Mouse (Mus musculus): Measurements from ENCODE around the gene Dnhd1.
"Not testable (repeated sequence)": the region's sequence is repeated elsewhere in the genome, so short reads cannot be mapped to it uniquely, and the experiment has no call there.

Dnhd1 gene

DNA sequence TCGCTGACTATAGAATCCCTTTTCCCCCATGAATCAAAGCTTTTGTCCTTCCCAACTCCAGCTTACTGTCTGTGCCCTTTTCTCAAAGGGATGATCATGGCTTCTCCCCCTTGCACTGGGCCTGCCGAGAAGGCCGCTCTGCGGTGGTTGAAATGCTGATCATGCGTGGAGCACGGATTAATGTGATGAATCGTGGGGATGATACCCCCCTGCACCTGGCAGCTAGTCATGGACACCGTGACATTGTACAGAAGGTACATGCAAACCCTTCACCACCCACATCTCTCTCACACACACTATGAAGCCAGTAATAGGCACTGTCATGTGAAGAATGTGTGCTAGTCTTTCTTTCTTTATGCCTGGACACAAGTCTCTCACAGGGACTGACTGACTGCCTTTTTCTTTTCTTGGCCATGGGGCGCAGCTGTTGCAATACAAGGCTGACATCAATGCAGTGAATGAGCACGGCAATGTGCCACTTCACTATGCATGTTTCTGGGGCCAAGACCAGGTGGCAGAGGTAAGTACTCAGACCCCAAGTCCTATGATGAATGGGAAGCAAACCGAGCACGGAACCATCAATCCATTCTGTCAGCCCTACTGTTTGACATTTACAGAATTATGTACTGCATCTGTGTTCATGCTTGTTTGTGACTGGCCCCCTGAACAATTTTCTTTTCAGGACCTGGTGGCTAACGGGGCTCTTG, 89.6 kb downstream of the Dnhd1 start:
- peak in 1 of 2 experiments; percentile 49 for DNase-seq (ENCODE audit: low spot score in 2 of 2)

DNA sequence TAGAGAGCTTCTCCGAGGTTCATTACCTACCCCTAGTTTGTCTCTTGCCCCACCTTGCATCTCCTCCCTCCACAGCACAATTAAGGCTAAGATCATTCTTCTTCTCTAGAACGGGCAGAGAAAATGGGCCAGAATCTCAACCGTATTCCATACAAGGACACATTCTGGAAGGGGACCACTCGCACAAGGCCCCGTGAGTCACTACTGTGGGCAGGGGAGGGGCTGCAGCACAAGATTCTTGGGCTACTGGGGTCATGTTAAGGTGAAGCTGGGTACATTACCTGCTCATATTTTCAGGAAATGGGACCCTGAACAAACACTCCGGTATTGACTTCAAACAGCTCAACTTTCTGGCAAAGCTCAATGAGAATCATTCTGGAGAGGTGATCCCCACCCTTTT, 90.2 kb downstream of the Dnhd1 start:
- peak in 1 of 2 experiments; percentile 48 for DNase-seq (ENCODE audit: low spot score in 2 of 2)

DNA sequence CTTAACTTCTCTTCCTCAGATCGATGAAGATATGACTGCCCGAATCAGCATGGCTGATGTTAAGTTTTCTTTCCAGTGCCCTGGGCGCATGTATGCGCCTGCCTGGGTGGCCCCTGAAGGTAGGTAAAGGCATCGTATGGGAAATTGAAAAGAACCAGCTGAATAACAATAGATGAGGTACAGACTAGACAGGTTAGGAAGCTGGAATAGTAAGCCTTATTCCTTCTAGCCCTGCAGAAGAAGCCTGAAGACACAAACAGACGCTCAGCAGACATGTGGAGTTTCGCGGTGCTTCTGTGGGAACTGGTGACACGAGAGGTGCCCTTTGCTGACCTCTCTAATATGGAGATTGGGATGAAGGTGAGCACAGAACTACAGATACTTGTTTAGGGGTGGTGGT, 91.4 kb downstream of the Dnhd1 start:
- no peak for DNase-seq (ENCODE audit: low spot score in 2 of 2)

DNA sequence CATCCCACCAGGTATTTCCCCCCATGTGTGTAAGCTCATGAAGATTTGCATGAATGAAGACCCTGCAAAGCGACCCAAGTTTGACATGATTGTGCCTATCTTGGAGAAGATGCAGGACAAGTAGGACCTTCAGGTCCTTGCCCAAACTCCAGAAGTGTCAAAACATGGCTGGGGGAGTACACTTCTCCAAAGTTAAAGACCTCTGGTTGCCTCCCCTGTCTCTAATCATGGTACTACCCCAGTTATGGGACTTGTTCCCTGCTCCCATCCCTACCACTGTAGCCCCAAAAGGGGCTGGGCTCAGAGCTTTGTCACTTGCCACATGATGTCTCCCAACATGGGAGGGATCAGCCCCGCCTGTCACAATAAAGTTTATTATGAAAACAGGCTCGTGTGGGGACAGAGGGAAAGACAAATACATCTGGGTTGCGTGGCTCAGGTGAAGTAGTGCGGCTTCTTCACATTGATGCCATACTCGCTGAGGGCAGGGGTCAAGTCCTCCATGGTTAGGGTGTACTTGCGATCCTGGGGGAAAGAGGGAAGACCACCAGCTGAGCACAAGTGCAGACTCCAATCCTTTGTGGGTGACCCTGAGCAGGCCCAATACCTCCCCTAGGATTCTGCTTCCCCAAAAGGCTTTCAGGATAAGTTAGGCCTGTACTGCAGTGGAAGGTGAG, 92.0 kb downstream of the Dnhd1 start:
- DNase-seq (ENCODE audit: low spot score in 2 of 2) = not testable (repeated sequence)

DNA sequence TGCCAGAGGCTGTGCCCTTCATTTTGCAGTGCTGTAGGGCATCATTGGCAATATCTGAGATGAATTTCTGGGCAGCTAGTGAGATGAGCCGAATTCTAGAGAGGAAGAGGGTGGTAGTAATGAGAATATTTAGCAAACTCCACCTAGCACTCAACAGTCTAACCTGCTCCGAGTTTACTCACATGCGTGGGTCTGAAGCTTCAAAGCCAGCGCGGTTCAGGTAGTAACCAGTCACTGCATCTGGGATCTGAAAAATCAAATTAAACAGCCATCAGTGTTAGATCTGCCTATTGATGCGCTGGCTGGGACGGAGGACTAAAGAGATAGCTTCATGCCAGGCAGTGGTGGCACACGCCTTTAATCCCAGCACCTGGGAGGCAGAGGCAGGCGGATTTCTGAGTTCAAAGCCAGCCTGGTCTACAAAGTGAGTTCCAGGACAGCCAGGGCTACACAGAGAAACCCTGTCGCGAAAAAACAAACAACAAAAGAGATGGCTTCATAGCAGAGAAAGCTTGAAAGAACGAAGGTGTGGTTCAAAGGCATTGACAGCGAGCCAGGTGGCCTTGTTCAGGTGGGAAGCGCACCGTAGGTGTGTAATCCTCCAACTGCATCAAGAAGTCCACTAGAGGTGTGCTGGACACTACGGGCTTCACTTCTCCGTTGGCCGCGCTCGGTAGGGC, 92.8 kb downstream of the Dnhd1 start:
- DNase-seq (ENCODE audit: low spot score in 2 of 2) = not testable (repeated sequence)

DNA sequence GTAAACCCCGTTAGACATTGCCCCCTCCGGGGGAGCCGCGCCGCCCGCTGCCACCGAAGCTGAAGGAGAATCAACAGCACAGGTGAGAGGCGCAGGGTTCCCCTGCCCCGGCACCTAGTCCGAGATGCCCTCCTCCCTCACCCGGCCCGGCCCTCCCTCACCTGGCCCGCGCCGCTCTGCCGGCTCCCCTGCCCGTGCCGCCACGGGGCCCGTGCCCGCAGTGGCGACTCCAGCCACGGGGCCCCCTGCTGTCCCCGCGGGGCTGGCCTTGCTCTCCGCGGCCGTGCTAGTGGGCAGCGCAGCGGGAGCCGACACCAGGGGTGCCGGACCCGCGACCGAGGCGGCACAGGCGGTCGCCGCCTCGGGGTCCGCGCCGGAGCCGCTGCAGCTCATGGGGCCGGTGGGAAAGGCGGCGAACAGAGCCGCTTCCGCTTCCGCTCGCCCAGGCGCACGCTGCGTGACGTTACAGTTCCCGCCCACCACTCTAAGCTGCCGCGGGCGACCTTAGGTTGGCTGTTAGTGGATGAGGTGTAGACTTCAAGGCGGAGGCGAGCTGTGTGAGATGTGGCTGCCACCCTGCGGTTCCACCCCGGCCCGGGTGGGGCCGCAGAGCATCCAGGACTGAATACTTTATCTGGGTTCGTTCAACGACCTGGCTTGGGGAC, 93.4 kb downstream of the Dnhd1 start, which contains the start of gene Taf10:
Gene Taf10 (minus strand): TSS at position 436 of the 665 bp plus-strand sequence.
- DNase-seq (ENCODE audit: low spot score in 2 of 2) = peak; percentile 78 to 88

DNA sequence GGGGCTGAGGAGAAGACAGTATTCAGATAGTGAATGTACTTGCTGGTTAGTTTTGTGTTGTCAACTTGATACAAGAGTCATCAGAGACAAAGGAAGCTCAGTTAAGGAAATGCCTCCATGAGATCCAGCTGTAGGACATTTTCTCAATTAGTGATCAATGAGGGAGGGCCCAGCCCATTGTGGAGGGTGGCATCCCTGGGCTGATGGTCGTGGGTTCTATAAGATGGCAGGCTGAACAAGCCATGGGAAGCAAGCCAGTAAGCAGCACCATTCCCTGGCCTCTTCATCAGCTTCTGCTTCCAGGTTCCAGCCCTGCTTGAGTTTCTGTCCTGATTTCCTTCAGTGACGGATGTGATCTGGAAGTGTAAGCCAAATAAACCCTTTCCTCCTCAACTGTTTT, 97.1 kb downstream of the Dnhd1 start:
- DNase-seq (ENCODE audit: low spot score in 2 of 2) = no peak

DNA sequence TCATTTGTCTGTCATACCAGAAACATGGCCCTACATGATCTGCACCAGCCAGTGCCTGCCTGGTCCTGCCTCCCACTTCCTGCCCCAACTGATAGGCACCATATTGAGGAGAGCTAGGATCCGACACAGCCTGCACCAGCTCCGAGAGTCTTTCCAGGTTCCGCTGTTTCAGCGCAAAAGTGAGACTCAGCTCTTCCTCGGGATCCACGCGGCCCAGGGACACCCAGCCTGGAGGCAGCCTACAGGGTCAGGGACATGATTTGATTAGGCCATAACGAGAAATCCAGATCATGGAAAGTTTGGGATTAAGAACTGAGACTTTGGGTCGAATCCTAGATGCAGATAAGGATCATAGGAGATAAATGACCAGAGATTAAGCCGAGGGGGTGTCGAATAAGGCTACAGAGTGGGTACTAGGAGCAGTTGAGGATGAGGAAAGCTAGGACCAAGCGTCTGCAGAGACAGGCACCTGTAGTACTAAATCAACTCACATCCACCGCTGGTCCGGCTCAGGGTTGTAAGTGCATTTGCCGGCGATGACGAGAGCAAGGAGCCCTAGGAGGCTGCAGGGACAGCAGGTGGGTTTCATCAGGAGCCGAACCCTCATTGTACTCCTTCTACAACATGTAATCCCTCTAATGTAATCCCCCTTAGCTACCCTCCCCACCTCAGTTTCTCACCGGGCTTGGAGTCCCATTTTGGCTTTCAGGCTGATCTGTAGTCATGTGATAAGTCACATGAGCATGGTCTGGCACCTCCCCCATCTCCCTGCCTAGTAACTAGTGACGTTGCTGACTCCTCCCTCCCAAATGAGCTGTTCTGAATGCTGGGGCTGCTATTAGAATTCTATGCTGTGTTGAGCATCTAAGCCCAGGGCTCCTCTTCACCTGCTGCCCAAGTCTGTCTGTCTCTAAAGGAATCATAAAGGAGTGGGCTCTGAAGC, 101.1 kb downstream of the Dnhd1 start, which contains the start of gene Tpp1:
Gene Tpp1 (minus strand): TSS at position 745 of the 943 bp plus-strand sequence.
- DNase-seq (ENCODE audit: low spot score in 2 of 2) = peak; percentile 88 to 91

DNA sequence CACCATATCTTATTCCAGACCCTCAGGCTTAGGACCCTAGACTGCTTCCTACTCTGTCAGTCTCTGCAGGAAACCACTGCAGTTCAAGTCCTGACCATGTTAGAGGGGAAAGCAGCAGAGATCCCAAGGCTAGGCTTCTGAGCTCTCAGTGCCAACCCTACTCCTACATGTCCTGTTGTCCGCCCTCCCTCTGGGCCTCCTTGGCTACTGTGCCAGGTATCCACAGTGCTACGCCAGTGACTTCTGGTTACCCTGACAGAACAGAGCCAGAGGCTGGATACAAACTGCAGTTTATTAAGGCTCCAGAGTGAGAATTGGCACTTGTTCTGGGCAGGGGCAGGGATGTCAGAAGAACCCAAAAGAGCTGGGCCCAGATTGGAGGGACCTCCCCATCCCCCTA, 102.1 kb downstream of the Dnhd1 start:
- DNase-seq (ENCODE audit: low spot score in 2 of 2) = no peak

DNA sequence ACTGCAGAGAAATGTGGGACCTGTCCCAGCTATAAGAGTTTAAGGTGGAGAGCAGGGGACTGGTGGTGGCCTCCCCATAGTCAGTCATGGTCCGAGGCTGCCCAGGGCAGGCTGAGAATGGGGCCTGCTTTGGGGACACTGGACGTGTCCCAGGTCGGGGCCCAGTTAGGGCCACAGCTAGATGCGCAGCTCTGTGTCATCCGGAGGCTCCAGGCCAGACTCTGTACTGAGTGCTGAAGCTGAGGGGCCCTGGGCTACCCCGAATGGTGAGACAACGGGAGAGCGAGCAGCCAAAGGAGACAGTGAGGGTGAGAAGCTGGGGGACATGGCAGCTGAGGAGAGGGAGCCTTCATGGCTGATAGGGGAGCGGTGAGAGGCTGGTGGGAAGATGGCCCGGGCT, 102.7 kb downstream of the Dnhd1 start:
- DNase-seq (ENCODE audit: low spot score in 2 of 2) = no peak

DNA sequence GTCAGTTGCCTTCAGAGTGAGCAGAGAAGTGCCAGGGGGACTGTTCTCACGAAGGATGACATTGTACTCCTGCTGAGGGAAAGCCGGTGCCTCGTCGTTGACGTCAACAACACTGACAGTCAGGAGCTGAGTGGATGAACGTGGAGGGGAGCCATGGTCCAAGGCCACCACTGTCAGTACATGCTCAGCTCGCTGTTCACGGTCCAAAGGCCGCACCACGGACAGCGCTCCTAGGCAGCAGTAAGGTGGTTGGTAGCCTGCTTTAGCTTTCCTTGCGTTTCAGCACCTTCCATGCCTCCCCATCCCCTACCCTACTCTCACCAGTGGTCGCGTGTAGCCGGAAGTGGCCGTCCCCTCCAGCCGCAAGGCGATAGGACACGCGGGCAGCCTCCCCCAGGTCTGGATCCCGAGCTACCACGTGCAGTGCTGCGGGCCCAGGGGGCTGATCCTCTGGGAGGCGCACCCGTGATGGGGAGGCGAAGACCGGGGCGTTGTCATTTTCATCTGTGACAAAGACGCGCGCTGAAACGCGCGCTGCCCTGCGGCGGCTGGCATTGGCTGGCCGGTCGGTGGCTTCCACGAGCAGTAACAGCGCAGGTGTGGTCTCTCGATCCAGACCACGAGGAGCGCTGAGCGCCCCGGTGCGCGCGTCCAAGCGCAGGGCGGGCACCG, 111.3 kb downstream of the Dnhd1 start:
- no peak for DNase-seq (ENCODE audit: low spot score in 2 of 2)

DNA sequence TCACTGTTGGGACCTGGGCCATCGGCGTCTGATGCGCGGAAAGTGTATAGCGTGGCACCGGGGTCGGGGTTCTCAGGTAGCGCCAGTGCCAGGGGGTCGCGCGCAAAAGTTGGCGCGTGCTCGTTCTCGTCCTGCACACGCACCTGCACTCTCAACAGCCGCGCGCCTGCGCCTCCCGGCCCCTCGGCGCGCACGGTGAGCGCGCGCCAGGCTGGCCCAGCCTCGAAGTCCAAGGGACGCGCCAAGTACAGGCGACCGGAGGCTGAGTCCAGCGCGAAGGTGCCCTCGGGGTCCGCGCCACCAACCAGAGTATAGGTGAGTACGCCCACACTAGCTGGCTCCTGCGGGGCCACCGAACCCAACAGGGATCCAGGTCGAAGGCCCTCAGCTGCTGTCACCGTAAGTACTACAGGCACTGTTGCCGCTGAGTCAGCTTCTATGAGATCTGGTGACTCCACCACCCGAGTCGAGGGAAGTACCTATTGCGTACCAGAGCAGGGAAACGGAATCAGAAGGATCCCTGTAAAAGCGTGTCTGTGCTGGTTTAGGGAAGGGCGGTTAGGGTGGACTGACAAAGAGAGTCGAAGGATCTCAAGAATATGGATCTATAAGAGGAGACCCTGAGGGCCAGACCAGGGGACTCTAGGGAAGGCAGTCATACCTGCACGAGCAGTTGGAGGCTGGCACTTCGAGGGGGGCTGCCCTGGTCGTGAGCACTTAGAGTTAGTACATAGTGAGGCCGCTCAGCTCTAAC, 112.1 kb downstream of the Dnhd1 start:
- peak in 1 of 2 experiments; percentile 58 for DNase-seq (ENCODE audit: low spot score in 2 of 2)

DNA sequence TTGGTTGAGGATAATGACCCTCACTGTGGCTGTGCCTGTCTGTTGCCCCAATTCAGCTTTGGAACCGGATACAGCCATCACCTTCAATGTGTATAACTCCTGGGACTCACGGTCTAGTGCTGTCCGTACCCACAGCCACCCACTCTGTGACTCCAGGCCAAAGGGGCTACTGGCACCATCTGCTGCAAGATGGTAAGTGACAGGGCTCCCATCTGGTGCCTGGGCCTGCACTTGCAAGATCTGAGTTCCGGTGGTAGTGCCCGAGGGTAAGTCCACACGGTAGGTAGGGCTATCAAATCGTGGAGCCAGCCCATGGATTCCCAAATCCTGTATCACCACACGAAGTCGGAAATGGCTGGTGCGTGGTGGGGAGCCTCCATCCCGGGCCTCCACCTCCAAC, 113.7 kb downstream of the Dnhd1 start:
- DNase-seq (ENCODE audit: low spot score in 2 of 2) = no peak

DNA sequence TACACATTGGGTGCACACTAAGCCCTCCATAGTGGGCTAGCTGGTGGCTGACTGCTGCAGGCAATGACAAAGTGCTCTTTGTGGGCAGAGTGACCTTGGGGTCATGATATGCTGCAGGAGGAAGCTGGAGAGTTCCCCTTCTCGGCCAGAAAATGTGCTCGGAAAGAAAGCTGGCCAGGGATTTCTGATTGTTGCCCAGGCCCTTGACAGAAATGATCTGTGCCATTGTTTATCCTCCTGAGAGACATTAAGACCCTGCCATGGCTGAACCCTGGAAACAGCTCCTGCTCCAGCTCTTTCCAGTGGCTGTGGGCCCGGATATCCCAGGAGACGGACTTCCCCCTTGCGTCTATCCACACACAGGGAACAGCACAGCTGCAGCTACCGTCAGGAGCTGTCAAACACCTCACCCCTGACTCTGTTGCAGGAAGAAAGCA, 117.1 kb downstream of the Dnhd1 start:
- no peak for DNase-seq (ENCODE audit: low spot score in 2 of 2)

DNA sequence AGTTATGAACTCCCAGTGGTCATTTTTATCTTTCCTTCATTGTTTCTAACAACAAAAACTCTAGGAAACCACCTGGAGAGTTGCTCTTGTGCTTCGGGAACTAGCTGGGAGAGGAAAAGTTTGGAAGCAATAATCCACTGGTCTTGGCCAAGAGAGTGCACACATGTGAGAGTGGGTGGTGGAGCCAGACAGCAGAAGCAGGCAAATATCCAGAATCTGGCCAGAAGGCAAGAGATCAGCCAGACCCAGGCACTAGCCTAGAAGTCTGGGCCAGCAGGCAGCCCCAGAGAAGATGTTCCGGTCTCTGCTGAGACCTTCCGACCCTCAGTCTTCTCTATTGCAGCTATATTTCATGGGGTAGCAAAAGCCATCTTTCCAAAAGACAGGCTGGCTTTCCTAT, 119.3 kb downstream of the Dnhd1 start:
- no peak for DNase-seq (ENCODE audit: low spot score in 2 of 2)
